Mouse (Mus musculus) midbrain, embryonic 13.5 days (tissue): ENCODE results near the gene Larp4b. TPM values are rescaled to one million over a fixed set of nuclear protein-coding genes. Genes with fewer than 3 reads are reported as not detected.

Source experiments
- ATAC-seq: fragments of 200-750 bp; cut with Nextera tagmentation; 2 replicates; pipeline ENCODE4 v1.8.0; 2017; ENCODE audit warnings: mild to moderate bottlenecking, moderate TSS enrichment, moderate library complexity
- H3K27ac ChIP-seq: fragments of 300-500 bp; sonication (generic); 2 replicates; pipeline ENCODE4 v1.5.1; 2015; ENCODE audit warnings: inconsistent platforms, mild to moderate bottlenecking, moderate library complexity
- H3K27me3 ChIP-seq: fragments of 300-500 bp; sonication (generic); 2 replicates; pipeline ENCODE4 v1.6.1; 2015; ENCODE audit warnings: mild to moderate bottlenecking, inconsistent platforms
- H3K36me3 ChIP-seq: fragments of 300-500 bp; sonication (generic); 2 replicates; pipeline ENCODE4 v1.6.1; 2015; ENCODE audit warnings: mild to moderate bottlenecking, inconsistent platforms
- H3K4me1 ChIP-seq: fragments of 300-500 bp; sonication (generic); replicated peaks from 2 replicates; pipeline ENCODE4 v1.6.1; 2015; ENCODE audit warnings: inconsistent platforms
- H3K4me2 ChIP-seq: fragments of 300-500 bp; sonication (generic); replicated peaks from 2 replicates; pipeline ENCODE4 v1.6.1; 2015; ENCODE audit warnings: moderate library complexity, mild to moderate bottlenecking, inconsistent platforms
- H3K4me3 ChIP-seq: fragments of 300-500 bp; sonication (generic); replicated peaks from 2 replicates; pipeline ENCODE4 v1.5.1; 2015; ENCODE audit warnings: mild to moderate bottlenecking, inconsistent platforms
- H3K9ac ChIP-seq: fragments of 300-500 bp; sonication (generic); replicated peaks from 2 replicates; pipeline ENCODE4 v1.6.1; 2015; ENCODE audit warnings: mild to moderate bottlenecking, inconsistent platforms
- H3K9me3 ChIP-seq: fragments of 300-500 bp; sonication (generic); 2 replicates; pipeline ENCODE4 v1.6.1; 2016; ENCODE audit warnings: mild to moderate bottlenecking, inconsistent platforms
- WGBS: fragments of 180-500 bp; shearing (Covaris S2); methylation state at CpG from one replicate; pipeline ENCODE4 v1.1.7; 2015; 5-methylcytosine and 5-hydroxymethylcytosine counted together
- polyA plus RNA-seq: library from polyadenylated mRNA; unstranded; fragments of >200 nt; fragmentation: Nextera tagmentation; extraction: Ambion mirVana; gene quantifications from 2 replicates; pipeline ENCODE4 v1.2.1, GENCODE M21; 2015

Gene Larp4b
- polyA plus RNA-seq, 1 experiment from 2014 or later: 34.1 TPM

- no peak overlapping the region for H3K4me2 ChIP-seq
- 0 out of 2 replicates have a peak, but pooled peaks cover 6% of the 10 kb centered on the region for H3K4me1 ChIP-seq
- 90% methylated on average over 9 of the region's 9 CpGs for WGBS
- no peaks in the 10 kb centered on the region for H3K27me3 ChIP-seq
- H3K9me3 ChIP-seq: no peaks in the 10 kb centered on the region
- H3K27ac ChIP-seq: no peak overlapping the region
- no peak for ATAC-seq
- H3K9ac ChIP-seq: no peak overlapping the region
- peaks cover 66% of the 10 kb centered on the region for H3K36me3 ChIP-seq
- H3K4me3 ChIP-seq: no peak overlapping the region
These were observed 60.1 kb downstream of the Larp4b start for GRCm38 (mm10) chr13:9153803-9154202.

GRCm38 (mm10) chr13:9159282-9159681 lies 65.6 kb downstream of the Larp4b start:
- ATAC-seq: no peak
- Histone ChIP-seq H3K4me2 (no peak overlapping the region), H3K36me3 (peaks cover 68% of the 10 kb centered on the region), H3K4me1 (no peaks in the 10 kb centered on the region), H3K27ac (no peak overlapping the region), H3K27me3 (no peaks in the 10 kb centered on the region), H3K4me3 (no peak overlapping the region), H3K9me3 (no peaks in the 10 kb centered on the region), H3K9ac (no peak overlapping the region)
- WGBS: 94% methylated on average over 10 of the region's 10 CpGs

GRCm38 (mm10) chr13:9162888-9163287 lies 69.2 kb downstream of the Larp4b start:
- no peak overlapping the region for H3K4me3 ChIP-seq
- no peak overlapping the region for H3K9ac ChIP-seq
- no peaks in the 10 kb centered on the region for H3K27me3 ChIP-seq
- H3K9me3 ChIP-seq: no peaks in the 10 kb centered on the region
- no peak overlapping the region for H3K27ac ChIP-seq
- no peak overlapping the region for H3K4me2 ChIP-seq
- ATAC-seq: no peak
- WGBS: 97% methylated on average over 4 of the region's 4 CpGs
- no peaks in the 10 kb centered on the region for H3K4me1 ChIP-seq
- H3K36me3 ChIP-seq: peaks cover 77% of the 10 kb centered on the region

GRCm38 (mm10) chr13:9167842-9168241 lies 74.2 kb downstream of the Larp4b start:
- H3K36me3 ChIP-seq: peaks cover 70% of the 10 kb centered on the region
- WGBS: 94% methylated on average over 3 of the region's 3 CpGs

GRCm38 (mm10) chr13:9169616-9170015 lies 75.9 kb downstream of the Larp4b start:
- no peak for ATAC-seq
- H3K27me3 ChIP-seq: no peaks in the 10 kb centered on the region
- no peak overlapping the region for H3K4me2 ChIP-seq
- no peaks in the 10 kb centered on the region for H3K4me1 ChIP-seq
- no peak overlapping the region for H3K27ac ChIP-seq
- H3K9me3 ChIP-seq: no peaks in the 10 kb centered on the region
- H3K36me3 ChIP-seq: peaks cover 76% of the 10 kb centered on the region
- 83% methylated on average over 6 of the region's 6 CpGs for WGBS
- H3K9ac ChIP-seq: no peak overlapping the region
- H3K4me3 ChIP-seq: no peak overlapping the region

More at GRCm38 (mm10) chr13:9167842-9168241, 74.2 kb downstream of the Larp4b start:
- H3K27me3 ChIP-seq: no peaks in the 10 kb centered on the region
- no peak for ATAC-seq
- H3K9me3 ChIP-seq: no peaks in the 10 kb centered on the region
- no peak overlapping the region for H3K4me2 ChIP-seq
- H3K4me3 ChIP-seq: no peak overlapping the region
- H3K4me1 ChIP-seq: no peaks in the 10 kb centered on the region
- H3K27ac ChIP-seq: no peak overlapping the region
- H3K9ac ChIP-seq: no peak overlapping the region

GRCm38 (mm10) chr13:9170726-9171125 lies 77.0 kb downstream of the Larp4b start:
- WGBS: 82% methylated on average over 16 of the region's 16 CpGs

GRCm38 (mm10) chr13:9173414-9173813 lies 79.7 kb downstream of the Larp4b start:
- WGBS: 91% methylated on average over 3 of the region's 3 CpGs
- Histone ChIP-seq H3K9ac (no peak overlapping the region), H3K4me1 (no peaks in the 10 kb centered on the region), H3K4me3 (no peak overlapping the region), H3K27me3 (no peaks in the 10 kb centered on the region), H3K36me3 (peaks cover 58% of the 10 kb centered on the region), H3K9me3 (no peaks in the 10 kb centered on the region), H3K27ac (no peak overlapping the region), H3K4me2 (no peak overlapping the region)
- ATAC-seq: no peak

More at GRCm38 (mm10) chr13:9170726-9171125, 77.0 kb downstream of the Larp4b start:
- no peak overlapping the region for H3K27ac ChIP-seq
- no peaks in the 10 kb centered on the region for H3K9me3 ChIP-seq
- H3K9ac ChIP-seq: no peak overlapping the region
- no peak for ATAC-seq
- no peak overlapping the region for H3K4me3 ChIP-seq
- no peaks in the 10 kb centered on the region for H3K27me3 ChIP-seq
- H3K4me2 ChIP-seq: no peak overlapping the region
- H3K36me3 ChIP-seq: peaks cover 80% of the 10 kb centered on the region
- H3K4me1 ChIP-seq: no peaks in the 10 kb centered on the region

- Histone ChIP-seq H3K4me3 (no peak overlapping the region), H3K9ac (no peak overlapping the region), H3K4me1 (no peaks in the 10 kb centered on the region), H3K27me3 (no peaks in the 10 kb centered on the region), H3K4me2 (no peak overlapping the region), H3K9me3 (no peaks in the 10 kb centered on the region), H3K36me3 (peaks cover 43% of the 10 kb centered on the region), H3K27ac (no peak overlapping the region)
- 93% methylated on average over 5 of the region's 5 CpGs for WGBS
- ATAC-seq: no peak
These were observed 81.5 kb downstream of the Larp4b start for GRCm38 (mm10) chr13:9175171-9175570.

GRCm38 (mm10) chr13:9178270-9178669 lies 84.6 kb downstream of the Larp4b start:
- Histone ChIP-seq H3K36me3 (peaks cover 23% of the 10 kb centered on the region), H3K4me3 (no peak overlapping the region), H3K27me3 (no peaks in the 10 kb centered on the region; the same call in 1 of the 2 replicates), H3K4me1 (no peaks in the 10 kb centered on the region), H3K4me2 (no peak overlapping the region), H3K27ac (no peak overlapping the region), H3K9ac (no peak overlapping the region), H3K9me3 (no peaks in the 10 kb centered on the region)
- no peak for ATAC-seq
- WGBS: 97% methylated on average over 4 of the region's 4 CpGs

- peaks cover 18% of the 10 kb centered on the region for H3K36me3 ChIP-seq
- H3K9ac ChIP-seq: no peak overlapping the region
- H3K27ac ChIP-seq: no peak overlapping the region
- no peak overlapping the region for H3K4me2 ChIP-seq
- no peak for ATAC-seq
- no peak overlapping the region for H3K4me3 ChIP-seq
- no peaks in the 10 kb centered on the region for H3K9me3 ChIP-seq
- no peaks in the 10 kb centered on the region; the same call in 1 of the 2 replicates for H3K27me3 ChIP-seq
- 59% methylated on average over 3 of the region's 3 CpGs for WGBS
- H3K4me1 ChIP-seq: no peaks in the 10 kb centered on the region
These were observed 85.0 kb downstream of the Larp4b start for GRCm38 (mm10) chr13:9178718-9179117.

- Histone ChIP-seq H3K9ac (no peak overlapping the region), H3K4me3 (no peak overlapping the region), H3K9me3 (no peaks in the 10 kb centered on the region), H3K27ac (no peak overlapping the region), H3K4me2 (no peak overlapping the region), H3K27me3 (no peaks in the 10 kb centered on the region; the same call in 1 of the 2 replicates), H3K4me1 (no peaks in the 10 kb centered on the region), H3K36me3 (peaks cover 9% of the 10 kb centered on the region)
- ATAC-seq: no peak
- 63% methylated on average over 11 of the region's 11 CpGs for WGBS
These were observed 86.5 kb downstream of the Larp4b start for GRCm38 (mm10) chr13:9180221-9180620.

- Histone ChIP-seq H3K27me3 (no peaks in the 10 kb centered on the region; the same call in 1 of the 2 replicates), H3K27ac (no peak overlapping the region), H3K9me3 (no peaks in the 10 kb centered on the region), H3K9ac (no peak overlapping the region), H3K4me2 (no peak overlapping the region), H3K4me3 (no peak overlapping the region), H3K4me1 (no peaks in the 10 kb centered on the region), H3K36me3 (no peaks in the 10 kb centered on the region)
- ATAC-seq: 0 out of 2 replicates have a peak, but pooled peaks have one; percentile 22
- WGBS: 80% methylated on average over 6 of the region's 6 CpGs
These were observed 87.4 kb downstream of the Larp4b start for GRCm38 (mm10) chr13:9181106-9181505.

GRCm38 (mm10) chr13:9181666-9182264 lies 88.1 kb downstream of the Larp4b start:
- Histone ChIP-seq H3K27me3 (no peaks in the 10 kb centered on the region; the same call in 1 of the 2 replicates), H3K9me3 (no peaks in the 10 kb centered on the region), H3K36me3 (no peaks in the 10 kb centered on the region), H3K9ac (no peak overlapping the region), H3K4me2 (no peak overlapping the region), H3K4me3 (no peak overlapping the region), H3K4me1 (no peaks in the 10 kb centered on the region), H3K27ac (no peak overlapping the region)
- 10% methylated on average over 11 of the region's 11 CpGs for whole genome bisulfite sequencing
- peak; percentile 81 for ATAC-seq
